Comparison of ENCODE assay signal across 18 mouse cellular contexts in genomic region chr4:53459697-53460096, GRCm38 (mm10). TPM values are rescaled to one million over a fixed set of nuclear protein-coding genes. Genes with fewer than 3 reads are reported as not detected.
A peak's percentile ranks its signal among the peaks of the same experiment; 100 is the strongest.
DNase-seq lines count a peak whose midpoint lies in the region; ATAC-seq and TF ChIP-seq lines count a peak whose summit lies in the region.
"Had no signal": no experiment of that assay in that cellular context is flagged by ENCODE, and none has a peak within 500 bp of the region (broad histone marks: within the 10 kb centered on the region; RNA-seq: fewer than 3 reads in every experiment).

No protein-coding gene starts in this region.

- no peak for DNase-seq in liver, embryonic 14.5 days (ENCODE audit: low read depth in 3 of 3, low spot score in 3 of 3)
- no peak for DNase-seq in right cerebral cortex, postnatal 14 days
- no peak for DNase-seq in heart, postnatal 25 days (ENCODE audit: low spot score)
- DNase-seq in urinary bladder, postnatal 36 days (ENCODE audit: low spot score in 2 of 2), result no peak
- DNase-seq: adrenal gland, postnatal 25 days; B cell, adult 2 months; cerebellum, adult 11 months; gastrocnemius, postnatal 36 days; kidney, postnatal 4 days; lung, embryonic 14.5 days; thymus, postnatal 14 days had no signal

- H3K9me3 ChIP-seq in megakaryocyte, embryonic 14.5 days, result no peaks in the 10 kb centered on the region
- H3K9me3 ChIP-seq in liver, embryonic 14.5 days (ENCODE audit: control insufficient read depth, low read length), result no peaks in the 10 kb centered on the region
- H3K9me3 ChIP-seq in stomach, embryonic 16.5 days (replicated peaks; ENCODE audit: control insufficient read depth, low read length), result no peaks in the 10 kb centered on the region
- H3K9me3 ChIP-seq: limb, embryonic 12.5 days had no signal

- H3K36me3 ChIP-seq in megakaryocyte, embryonic 14.5 days (replicated peaks; ENCODE audit: low read length), result peaks cover 52% of the 10 kb centered on the region
- no peaks in the 10 kb centered on the region for H3K36me3 ChIP-seq in liver, embryonic 14.5 days (replicated peaks; ENCODE audit: control insufficient read depth, insufficient read depth, low read depth)
- no peaks in the 10 kb centered on the region for H3K36me3 ChIP-seq in stomach, embryonic 16.5 days (ENCODE audit: control insufficient read depth, insufficient read depth, low read length)
- H3K36me3 ChIP-seq: limb, embryonic 12.5 days had no signal

- peak overlapping the region; percentile 19 for H3K4me3 ChIP-seq in megakaryocyte, embryonic 14.5 days (replicated peaks)
- H3K4me3 ChIP-seq in liver, embryonic 14.5 days (ENCODE audit: insufficient read depth in 1 of 2, low read depth in 2 of 2, low read length in 2 of 2), result no peak overlapping the region
- no peak overlapping the region for H3K4me3 ChIP-seq in stomach, embryonic 16.5 days (replicated peaks; ENCODE audit: low read length)
- H3K4me3 ChIP-seq: erythroblast, embryonic 14.5 days; limb, embryonic 12.5 days had no signal

- TF ChIP-seq EP300 in liver, embryonic 14.5 days (IDR thresholded peaks at IDR 0.05; ENCODE audit: low read depth), result 0 out of 2 replicates have a peak, but pooled peaks have one; percentile 14

- no peak overlapping the region for H3K4me2 ChIP-seq in liver, embryonic 14.5 days (ENCODE audit: low read depth)
- H3K4me2 ChIP-seq in stomach, embryonic 16.5 days (ENCODE audit: low read depth, low read length), result no peak overlapping the region
- H3K4me2 ChIP-seq: limb, embryonic 12.5 days; lung, embryonic 14.5 days had no signal

- no peak overlapping the region for H3K9ac ChIP-seq in liver, embryonic 14.5 days (replicated peaks)
- no peak overlapping the region for H3K9ac ChIP-seq in stomach, embryonic 16.5 days (ENCODE audit: low read length)
- H3K9ac ChIP-seq: limb, embryonic 12.5 days; lung, embryonic 14.5 days had no signal

- intact Hi-C loops in heart, postnatal 25 days (cut with DNase I), result no loop called here

- 53% methylated on average over 7 of the region's 7 CpGs for WGBS in liver, embryonic 14.5 days (ENCODE audit: insufficient replicate concordance)
- WGBS in stomach, embryonic 16.5 days, result 71% methylated on average over 7 of the region's 7 CpGs

- TF ChIP-seq CTCF in liver, embryonic 14.5 days (IDR thresholded peaks at IDR 0.05; ENCODE audit: low read depth), result no peak

- H3K27me3 ChIP-seq in megakaryocyte, embryonic 14.5 days (replicated peaks), result no peaks in the 10 kb centered on the region
- H3K27me3 ChIP-seq in liver, embryonic 14.5 days (ENCODE audit: control insufficient read depth, insufficient read depth, low read length), result no peaks in the 10 kb centered on the region
- no peaks in the 10 kb centered on the region for H3K27me3 ChIP-seq in stomach, embryonic 16.5 days (ENCODE audit: control insufficient read depth, insufficient read depth, low read length)
- H3K27me3 ChIP-seq: limb, embryonic 12.5 days had no signal

- ATAC-seq in megakaryocyte, adult 5-6 weeks (ENCODE audit: poor library complexity, severe bottlenecking), result no peak
- ATAC-seq in erythroblast, adult 5-6 weeks (replicated peaks; ENCODE audit: low FRiP score, poor library complexity, severe bottlenecking), result peak; percentile 81
- ATAC-seq in liver, embryonic 14.5 days (ENCODE audit: insufficient read depth), result peak; percentile 70
- peak; percentile 30; the same call in 1 of the 2 replicates for ATAC-seq in stomach, embryonic 16.5 days (ENCODE audit: insufficient read depth, low FRiP score)
- ATAC-seq: forebrain, embryonic 14.5 days had no signal

- peaks cover 97% of the 10 kb centered on the region for H3K4me1 ChIP-seq in megakaryocyte, embryonic 14.5 days
- H3K4me1 ChIP-seq in liver, embryonic 14.5 days (replicated peaks; ENCODE audit: control insufficient read depth in 2 of 2, insufficient read depth in 2 of 2, low read length in 1 of 2), result peaks cover 0 to 12% of the 10 kb centered on the region in 2 experiments; a peak in 3 of 4 replicates
- H3K4me1 ChIP-seq in stomach, embryonic 16.5 days (ENCODE audit: control insufficient read depth, insufficient read depth, low read length), result peaks cover 17% of the 10 kb centered on the region; the same call in 1 of the 2 replicates
- H3K4me1 ChIP-seq: limb, embryonic 12.5 days had no signal

- no peak overlapping the region for H3K27ac ChIP-seq in liver, embryonic 14.5 days
- 0 out of 2 replicates have a peak overlapping the region, but pooled peaks have one; percentile 13 for H3K27ac ChIP-seq in stomach, embryonic 16.5 days (ENCODE audit: low read length)
- H3K27ac ChIP-seq: limb, embryonic 12.5 days had no signal

RNA-seq across cellular contexts. Expression of gene Slc44a1, which starts 19.5 kb away (rescaled TPM):
- 6.2 and 11.1 TPM in 2 replicates for polyA plus RNA-seq in megakaryocyte, embryonic 14.5 days (2012; ENCODE audit: insufficient read depth, low replicate concordance)
- total RNA-seq in megakaryocyte, adult 5-6 weeks (2015), result 11.8 and 12.4 TPM in 2 replicates
- total RNA-seq in megakaryocyte, adult 5-6 weeks (2017), result 9.1 and 10.1 TPM in 2 replicates
- total RNA-seq in erythroblast, adult 5-6 weeks (2015; ENCODE audit: low replicate concordance), result 27.3 and 36.4 TPM in 2 replicates
- total RNA-seq in erythroblast, adult 5-6 weeks (2017; ENCODE audit: low replicate concordance), result 37.0 and 49.6 TPM in 2 replicates
- 6.2 and 7.7 TPM in 2 replicates for polyA plus RNA-seq in liver, embryonic 14.5 days (2012; rRNA removed)
- polyA plus RNA-seq in liver, embryonic 14.5 days (2014; fragmentation: Nextera tagmentation; extraction: Ambion mirVana), result 12.6 and 13.1 TPM in 2 replicates
- polyA plus RNA-seq in stomach, embryonic 16.5 days (2015; fragmentation: Nextera tagmentation; extraction: Ambion mirVana), result 16.7 and 17.2 TPM in 2 replicates
- 10 to 100 TPM; 30.8 to 34.6 TPM for total RNA-seq in heart, postnatal 25 days (2021)
